Mouse (Mus musculus): ENCODE results near the gene Ehf.

The Ehf gene

GRCm38 (mm10) chr2:103303132-103303531 lies at the start of gene Ehf:
TSS of gene Ehf (minus strand) at chr2:103303278.
- no peak for DNase-seq (ENCODE audit: extremely low spot score, low read depth, low spot score)

- DNase-seq (ENCODE audit: extremely low spot score, low read depth, low spot score): peak; percentile 8
Observed at GRCm38 (mm10) chr2:103347417-103347891, 44.4 kb upstream of the Ehf start.

GRCm38 (mm10) chr2:103346751-103347289 lies 43.7 kb upstream of the Ehf start:
- no peak for DNase-seq (ENCODE audit: extremely low spot score, low read depth, low spot score)

GRCm38 (mm10) chr2:103343611-103344010 lies 40.5 kb upstream of the Ehf start:
- no peak for DNase-seq (ENCODE audit: extremely low spot score, low read depth, low spot score)

DNA sequence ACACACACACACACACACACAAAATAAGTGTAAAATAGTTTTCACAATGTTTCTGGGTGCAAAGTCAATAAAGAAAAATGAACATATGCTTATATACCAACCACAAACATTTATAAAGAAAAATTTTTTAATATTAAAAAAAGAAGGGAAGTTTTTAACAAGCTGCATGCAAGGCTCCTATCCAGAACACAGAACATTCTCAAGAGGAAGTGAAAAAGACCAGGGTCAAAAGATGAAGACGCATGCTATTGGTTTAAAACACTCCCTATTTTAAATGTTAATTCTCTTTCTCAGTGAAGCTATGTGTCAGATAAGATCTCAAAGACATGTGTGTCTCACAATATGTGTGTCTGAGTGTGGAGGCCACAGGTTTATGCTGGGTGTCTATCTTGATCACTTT lies 39.0 kb upstream of the Ehf start:
- DNase-seq (ENCODE audit: extremely low spot score, low read depth, low spot score): no peak

DNA sequence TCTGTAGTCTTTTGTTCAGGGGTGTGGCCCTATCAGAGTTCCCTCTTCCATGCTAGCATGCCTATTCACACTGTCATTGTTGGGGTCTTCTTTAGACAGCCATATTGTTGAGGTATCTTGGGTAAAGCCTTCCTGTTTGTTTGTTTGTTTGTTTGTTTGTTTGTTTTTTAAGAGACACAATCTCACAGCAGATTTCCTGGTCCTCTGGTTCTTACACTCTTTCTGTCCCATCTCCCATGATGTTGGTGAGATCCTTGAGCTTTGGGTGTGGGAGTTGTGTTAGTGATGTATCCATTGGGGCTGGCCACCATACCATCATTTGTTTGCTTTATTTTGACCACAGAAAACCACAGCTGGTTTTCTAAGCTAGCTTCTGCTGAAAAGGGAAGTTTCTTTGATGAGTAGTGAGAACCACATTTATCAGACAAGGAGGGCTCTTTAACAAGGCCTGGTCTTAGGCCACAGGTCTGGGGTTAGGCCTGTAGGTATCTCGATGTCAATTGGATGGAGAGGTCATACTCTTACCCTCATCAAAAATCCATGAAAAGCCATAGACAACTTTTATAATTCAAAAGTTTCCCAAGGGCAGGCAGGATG lies 38.4 kb upstream of the Ehf start:
- DNase-seq (ENCODE audit: extremely low spot score, low read depth, low spot score): no peak

- DNase-seq (ENCODE audit: extremely low spot score, low read depth, low spot score): no peak
Observed at GRCm38 (mm10) chr2:103338706-103339105, 35.6 kb upstream of the Ehf start.

- no peak for DNase-seq (ENCODE audit: extremely low spot score, low read depth, low spot score)
Observed at GRCm38 (mm10) chr2:103337370-103337769, 34.3 kb upstream of the Ehf start.

GRCm38 (mm10) chr2:103336621-103337020 lies 33.5 kb upstream of the Ehf start:
- no peak for DNase-seq (ENCODE audit: extremely low spot score, low read depth, low spot score)

- no peak for DNase-seq (ENCODE audit: extremely low spot score, low read depth, low spot score)
Observed at GRCm38 (mm10) chr2:103336000-103336399, 32.9 kb upstream of the Ehf start.

- DNase-seq (ENCODE audit: extremely low spot score, low read depth, low spot score): no peak
Observed at GRCm38 (mm10) chr2:103331666-103332191, 28.7 kb upstream of the Ehf start.

- DNase-seq (ENCODE audit: extremely low spot score, low read depth, low spot score): no peak
Observed at GRCm38 (mm10) chr2:103328731-103329130, 25.7 kb upstream of the Ehf start.

DNA sequence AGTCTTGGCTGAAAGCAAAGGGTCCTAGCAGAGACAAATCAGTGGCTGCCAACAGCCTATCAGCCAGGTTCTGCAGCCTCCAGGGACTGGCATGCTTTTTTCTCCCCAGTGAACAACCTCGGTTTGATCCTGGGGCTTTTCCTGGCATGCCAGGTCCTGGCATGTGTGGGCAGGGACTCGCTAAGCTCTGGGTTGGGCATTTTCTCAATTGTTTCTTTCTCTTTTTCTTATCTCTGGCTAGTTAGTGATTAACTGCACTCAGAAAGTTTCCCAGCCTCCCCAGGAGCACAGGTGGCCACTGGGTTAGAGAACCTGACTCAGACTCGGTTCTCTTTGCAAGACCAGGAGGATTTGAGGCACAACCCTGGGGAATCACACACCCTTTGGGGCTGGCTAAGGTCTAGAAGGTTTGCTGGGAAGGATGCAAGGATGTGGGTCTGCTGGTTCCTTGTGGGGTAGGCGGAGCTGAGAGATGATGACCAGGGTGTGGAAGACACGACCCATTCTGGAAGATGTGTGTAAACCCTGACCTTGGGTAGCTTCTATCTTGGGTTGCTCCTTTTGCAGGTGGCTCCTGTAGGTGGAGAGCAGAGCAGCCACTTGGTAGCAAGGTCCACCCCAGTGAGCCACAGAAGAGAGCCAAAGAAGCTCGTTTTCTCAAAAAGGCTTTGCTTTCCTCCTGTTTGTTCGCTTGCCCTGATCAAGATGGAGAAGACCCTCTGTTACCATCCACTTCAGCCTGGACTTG lies 22.4 kb upstream of the Ehf start:
- no peak for DNase-seq (ENCODE audit: extremely low spot score, low read depth, low spot score)

DNA sequence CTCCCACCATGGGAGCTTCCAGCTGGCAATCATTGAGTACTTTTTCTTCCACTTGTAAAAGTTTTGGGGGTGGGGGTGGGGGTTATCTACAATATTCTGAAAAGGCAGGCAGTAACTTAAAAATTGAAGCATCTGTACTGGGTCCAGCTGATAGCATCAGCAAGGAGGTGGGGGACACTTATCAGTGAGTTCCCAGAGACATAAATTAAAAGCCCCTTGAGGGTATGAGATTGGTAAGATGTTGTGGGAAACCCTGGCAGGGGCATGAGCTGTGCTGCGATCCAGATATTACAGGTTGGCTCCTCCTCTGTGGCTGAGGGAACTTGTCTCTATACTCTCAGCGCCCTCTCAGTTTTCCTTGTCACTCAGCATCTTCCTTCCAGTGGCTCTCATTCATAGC lies 21.2 kb upstream of the Ehf start:
- DNase-seq (ENCODE audit: extremely low spot score, low read depth, low spot score): no peak

DNA sequence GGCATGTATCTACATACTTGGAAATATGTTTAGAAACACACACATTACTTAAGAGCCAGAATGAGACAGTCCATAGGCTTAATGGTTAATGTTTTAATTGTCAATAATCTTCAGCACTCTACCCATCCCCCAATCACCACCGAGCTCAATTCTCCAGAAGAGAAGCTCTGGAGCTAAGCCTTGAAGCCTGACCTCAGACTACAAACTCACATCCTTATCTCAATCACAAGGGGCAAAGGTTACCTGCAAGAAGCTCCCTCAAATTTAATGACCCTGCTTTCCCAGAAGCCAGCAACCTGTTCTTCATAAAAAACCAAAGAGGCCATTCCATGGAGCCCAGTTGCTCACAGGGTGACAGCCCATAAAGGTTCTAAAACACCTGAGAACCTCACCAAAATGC lies 19.1 kb upstream of the Ehf start:
- no peak for DNase-seq (ENCODE audit: extremely low spot score, low read depth, low spot score)

DNA sequence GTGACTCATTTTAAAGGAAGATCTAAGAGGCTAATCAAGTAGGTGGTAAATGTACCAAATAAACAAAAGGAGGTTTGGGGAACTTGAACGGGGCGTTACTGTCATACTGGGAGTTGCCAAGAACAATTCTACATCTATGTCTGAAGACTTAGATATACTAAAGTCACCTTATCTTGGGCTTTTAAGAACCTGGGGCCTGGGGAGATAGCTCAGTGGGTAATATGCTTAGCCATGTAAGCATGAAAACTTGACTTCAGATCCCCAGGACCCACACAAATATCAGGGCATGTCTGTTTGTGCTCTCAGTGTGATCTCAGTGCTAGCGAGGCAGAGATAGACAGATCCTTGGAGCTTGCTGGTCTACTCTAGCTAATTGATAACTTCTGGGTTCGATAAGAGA lies 18.6 kb upstream of the Ehf start:
- DNase-seq (ENCODE audit: extremely low spot score, low read depth, low spot score): no peak

DNA sequence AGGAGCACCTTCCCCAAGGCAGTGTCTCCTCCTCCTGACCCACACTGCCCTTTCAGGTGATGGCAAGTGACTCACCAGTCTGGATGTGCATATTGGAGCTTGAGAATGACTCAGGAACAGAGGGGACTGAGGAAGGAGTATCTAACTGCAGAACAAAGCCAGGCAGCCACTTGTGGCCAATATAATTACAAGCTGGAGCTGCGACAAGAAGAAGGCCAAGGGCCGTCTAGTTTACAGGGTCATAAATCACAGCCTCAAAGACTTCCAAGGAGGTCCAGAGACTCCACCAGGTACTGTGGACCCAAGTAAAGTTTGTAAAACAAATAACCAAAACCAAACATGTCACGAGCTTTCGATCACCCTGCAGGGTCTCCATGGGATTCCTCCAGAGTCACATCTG lies 10.9 kb upstream of the Ehf start:
- no peak for DNase-seq (ENCODE audit: extremely low spot score, low read depth, low spot score)

GRCm38 (mm10) chr2:103312640-103313039 lies 9.6 kb upstream of the Ehf start:
- DNase-seq (ENCODE audit: extremely low spot score, low read depth, low spot score): no peak

DNA sequence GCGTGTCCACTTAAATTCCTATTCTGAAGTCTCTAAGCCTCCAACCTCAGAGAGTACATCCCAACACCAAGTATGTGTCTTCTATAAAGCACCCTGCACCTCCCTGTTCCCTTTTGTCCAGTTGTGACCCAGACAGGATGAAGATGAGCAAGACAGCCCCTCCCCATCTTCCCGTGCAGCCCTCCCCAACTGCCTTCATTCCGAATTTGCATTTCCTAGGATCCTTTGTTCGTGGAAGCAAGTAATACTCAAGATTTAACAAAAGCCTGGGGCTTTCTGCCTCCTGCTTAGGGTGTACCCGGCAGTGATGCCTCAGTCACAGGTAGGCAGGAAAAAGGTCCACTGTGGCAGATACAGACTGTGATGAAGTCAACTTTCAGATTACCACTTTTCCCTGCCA lies 7.6 kb upstream of the Ehf start:
- DNase-seq (ENCODE audit: extremely low spot score, low read depth, low spot score): no peak

GRCm38 (mm10) chr2:103306686-103307085 lies 3.6 kb upstream of the Ehf start:
- no peak for DNase-seq (ENCODE audit: extremely low spot score, low read depth, low spot score)

GRCm38 (mm10) chr2:103302669-103303068 lies 409 bp downstream of the Ehf start:
- DNase-seq (ENCODE audit: extremely low spot score, low read depth, low spot score): no peak

All from hindlimb bud, embryonic 11.5 days (tissue).